Mouse (Mus musculus) adrenal gland, postnatal 36 days (tissue): Measurements from ENCODE around the gene Fgf14. TPM values are rescaled to one million over a fixed set of nuclear protein-coding genes. Genes with fewer than 3 reads are reported as not detected.
"Not testable (repeated sequence)": the region's sequence is repeated elsewhere in the genome, so short reads cannot be mapped to it uniquely, and the experiment has no call there.

Experiments
- DNase-seq, 2 experiments: peaks; one replicate each; pipeline ENCODE4 v3.0.0; 2021; ENCODE audit warnings: mixed read lengths in 1 of 2
- total RNA-seq, 2 experiments: library from RNA; stranded (reverse); gene quantifications; 2 replicates each; pipeline ENCODE4 v1.2.3; 2021

The Fgf14 gene
- total RNA-seq, 2 experiments from 2014 or later, result 0.49 to 0.76 TPM

DNA sequence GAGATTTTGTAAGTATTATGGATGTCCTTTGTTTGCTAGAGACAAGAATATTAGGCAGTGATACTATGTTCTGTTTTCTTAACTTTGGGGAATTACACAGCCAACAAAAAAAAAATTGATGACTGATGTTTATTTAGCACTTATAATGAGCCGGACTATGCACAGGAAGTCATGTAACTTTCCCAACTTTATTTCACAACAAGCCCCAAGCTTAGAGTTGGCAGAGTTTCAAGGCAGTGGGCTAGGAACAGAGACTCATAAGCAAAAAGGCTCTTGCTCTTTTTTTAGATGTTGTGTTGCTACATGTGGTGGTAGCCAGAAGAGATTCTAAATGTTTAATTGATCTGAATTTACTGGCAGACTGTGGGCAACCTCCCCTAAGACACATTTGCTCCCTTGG lies 191.7 kb downstream of the Fgf14 start:
- DNase-seq, result peak in 1 of 2 experiments; percentile 2

DNA sequence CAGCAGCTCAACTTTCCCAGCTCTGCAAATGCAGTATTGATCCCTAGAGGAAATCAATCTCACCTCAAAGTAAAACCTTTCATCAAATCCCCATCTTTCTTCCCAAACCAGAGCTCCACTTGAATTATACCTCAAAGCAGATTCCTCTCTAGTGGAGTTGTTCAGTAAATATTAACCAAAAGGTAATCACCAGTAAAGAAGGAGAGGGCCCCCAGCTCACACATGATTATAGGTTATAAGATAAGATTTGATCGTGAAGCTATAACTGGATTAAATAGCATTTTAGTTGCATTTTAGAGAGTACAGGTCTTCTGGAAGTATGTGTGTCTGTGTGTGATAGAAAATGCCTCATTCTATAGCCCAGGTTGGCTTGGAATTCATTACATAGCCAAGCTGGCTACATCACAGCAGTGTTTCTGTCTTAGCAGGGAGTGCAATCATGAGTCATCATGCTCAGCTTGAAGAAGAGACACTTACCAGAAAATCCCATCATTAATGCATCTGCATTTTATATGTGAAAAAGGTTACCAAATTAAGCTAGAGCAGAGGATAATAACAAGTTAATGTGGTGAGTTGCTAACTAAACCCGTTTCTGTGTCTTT lies 202.8 kb downstream of the Fgf14 start:
- no peak for DNase-seq

DNA sequence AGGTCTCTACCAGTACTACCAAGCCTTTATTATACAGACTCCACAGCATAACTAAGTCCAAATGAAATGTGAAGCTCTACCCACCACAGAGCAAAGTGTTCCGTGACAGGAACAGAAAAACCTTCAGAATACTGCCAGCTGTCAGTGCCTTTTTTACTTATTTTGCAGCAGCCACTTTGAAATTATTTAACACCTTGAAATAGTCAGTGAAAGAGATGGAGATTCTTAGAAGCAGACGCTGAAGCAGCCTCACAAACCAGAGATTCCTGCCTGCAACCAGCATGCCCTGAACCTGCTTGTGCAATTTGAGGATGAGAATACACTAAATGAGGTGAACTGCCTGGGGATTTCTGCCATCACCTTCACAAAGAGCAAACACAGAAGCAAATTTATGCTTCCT lies 206.0 kb downstream of the Fgf14 start:
- no peak for DNase-seq

GRCm38 (mm10) chr14:124455120-124455519 lies 221.8 kb downstream of the Fgf14 start:
- no peak for DNase-seq

- DNase-seq, result no peak
Observed at GRCm38 (mm10) chr14:124446096-124446840, 230.7 kb downstream of the Fgf14 start.

DNA sequence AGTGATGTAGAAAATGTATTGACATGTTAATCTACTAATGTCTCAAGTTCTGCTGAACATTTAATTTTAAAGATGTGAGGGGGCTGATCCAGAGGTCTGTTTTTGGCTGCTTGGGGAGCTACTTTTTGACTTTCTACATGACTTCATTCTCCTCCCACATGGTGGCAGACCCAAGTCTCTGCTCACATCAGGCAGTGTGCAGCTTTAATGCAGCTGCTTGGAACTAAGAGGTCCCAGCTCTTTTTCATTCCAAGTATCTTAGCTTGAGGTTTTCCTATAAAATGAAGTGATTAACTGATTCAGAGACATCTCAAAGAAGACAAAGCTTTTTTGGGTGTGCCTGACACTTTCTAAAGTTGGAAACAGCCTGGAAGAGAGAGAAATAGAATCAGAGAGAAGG lies 232.1 kb downstream of the Fgf14 start:
- DNase-seq, result no peak

GRCm38 (mm10) chr14:124439298-124439697 lies 237.6 kb downstream of the Fgf14 start:
- DNase-seq, result not testable (repeated sequence)

DNA sequence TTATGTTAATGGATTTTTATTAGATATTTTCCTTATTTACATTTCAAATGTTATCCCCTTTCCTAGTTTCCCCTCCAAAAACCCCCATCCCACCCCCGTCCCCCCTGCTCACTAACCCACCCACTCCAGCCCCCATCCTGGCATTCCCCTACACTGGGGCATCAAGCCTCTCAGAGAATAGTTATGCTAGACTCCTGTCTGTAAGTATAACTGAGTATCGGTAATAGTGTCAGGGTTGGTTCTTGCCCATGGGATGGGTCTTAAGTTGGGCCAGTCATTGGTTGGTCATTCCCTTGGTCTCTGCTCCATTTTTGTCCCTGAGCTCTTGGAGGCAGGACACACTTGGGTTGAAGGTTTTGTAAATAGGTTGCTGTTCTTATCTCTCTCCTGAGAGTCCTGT lies 265.0 kb downstream of the Fgf14 start:
- no peak for DNase-seq

- no peak for DNase-seq
Observed at GRCm38 (mm10) chr14:124410945-124411344, 266.0 kb downstream of the Fgf14 start.

DNA sequence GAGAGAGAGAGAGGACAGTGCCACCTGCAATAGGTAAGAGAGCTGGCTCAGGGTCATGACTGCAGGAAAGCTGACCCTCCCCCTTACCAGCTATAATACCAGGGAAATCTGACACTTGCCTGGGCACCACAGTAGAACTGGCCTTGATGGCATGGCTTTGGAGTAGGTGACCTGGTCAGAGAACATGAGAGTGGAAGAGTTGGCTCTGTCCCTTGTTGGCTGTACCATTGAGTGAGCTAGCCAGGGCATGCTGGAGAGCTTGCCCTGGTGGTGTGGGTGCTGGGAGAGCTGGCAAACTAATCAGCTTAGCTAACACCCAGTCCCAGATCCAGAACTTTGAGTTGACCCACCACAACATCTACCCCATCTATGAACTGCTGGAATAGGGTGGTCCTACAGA lies 348.5 kb downstream of the Fgf14 start:
- DNase-seq, result peak in 1 of 2 experiments; percentile 5

DNA sequence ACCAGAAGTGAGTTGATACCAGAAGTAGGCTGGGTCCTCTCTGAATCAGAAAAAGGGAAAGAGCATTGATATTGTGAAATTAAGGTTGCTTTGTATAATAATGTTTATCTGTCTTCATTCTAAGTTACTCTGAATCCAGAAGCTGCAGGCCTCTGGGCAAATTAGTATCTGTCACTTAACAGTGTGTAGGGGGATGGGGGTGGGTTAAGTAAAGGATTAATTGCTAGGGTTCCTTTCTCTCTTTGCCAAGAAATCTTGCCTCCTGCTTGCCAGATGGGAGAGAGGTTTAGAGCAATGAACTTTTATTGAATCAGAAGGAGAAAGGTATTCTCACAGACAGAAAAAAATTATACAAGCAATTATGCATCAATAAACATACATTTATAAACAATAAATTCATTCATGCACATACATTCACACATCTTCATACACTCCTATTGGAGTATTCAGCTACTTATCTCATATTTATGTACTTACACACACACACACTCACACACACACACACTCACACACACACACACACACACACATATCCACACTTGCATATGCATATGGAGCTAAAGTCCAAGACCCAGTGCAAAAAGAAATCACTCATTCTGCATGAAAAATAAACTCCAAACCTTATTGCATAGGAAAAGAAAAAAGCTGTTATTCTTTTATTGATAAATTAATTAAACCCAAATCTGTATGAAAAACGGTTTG lies 357.8 kb downstream of the Fgf14 start:
- no peak for DNase-seq

DNA sequence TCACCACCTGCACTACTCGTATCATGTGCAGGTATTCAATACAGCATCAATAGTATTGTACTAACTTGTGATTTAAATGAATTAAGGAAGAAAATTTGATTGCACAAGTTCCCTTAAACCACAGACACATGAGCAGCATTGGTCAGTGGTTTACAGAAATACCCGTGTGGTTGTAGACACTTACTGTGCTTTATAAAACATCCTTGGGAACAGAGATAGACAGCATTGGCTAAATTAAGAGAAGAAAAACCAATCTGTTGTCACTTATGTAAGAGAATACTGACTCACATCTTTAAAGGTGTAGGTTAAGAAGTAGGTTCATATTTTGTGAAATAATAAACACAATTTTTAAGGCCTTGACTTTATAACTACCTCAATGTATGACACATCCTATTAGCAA lies 361.4 kb downstream of the Fgf14 start:
- no peak for DNase-seq

DNA sequence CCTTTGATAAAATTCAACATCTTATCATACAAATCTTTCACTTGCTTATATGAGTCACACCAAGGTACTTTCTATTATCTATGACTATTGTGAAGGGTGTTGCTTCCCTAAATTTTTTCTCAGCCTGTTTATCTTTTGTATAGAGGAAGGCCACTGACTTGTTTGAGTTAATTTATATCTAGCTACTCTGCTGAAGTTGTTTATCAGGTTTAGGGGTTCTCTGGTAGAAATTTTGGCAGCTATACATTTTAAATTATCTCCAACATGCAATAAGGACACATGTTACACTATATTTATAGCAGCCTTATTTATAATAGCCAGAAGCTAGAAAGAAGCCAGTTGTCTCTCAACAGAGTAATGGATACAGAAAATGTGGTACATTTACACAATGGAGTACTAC lies 389.9 kb downstream of the Fgf14 start:
- DNase-seq, result no peak

DNA sequence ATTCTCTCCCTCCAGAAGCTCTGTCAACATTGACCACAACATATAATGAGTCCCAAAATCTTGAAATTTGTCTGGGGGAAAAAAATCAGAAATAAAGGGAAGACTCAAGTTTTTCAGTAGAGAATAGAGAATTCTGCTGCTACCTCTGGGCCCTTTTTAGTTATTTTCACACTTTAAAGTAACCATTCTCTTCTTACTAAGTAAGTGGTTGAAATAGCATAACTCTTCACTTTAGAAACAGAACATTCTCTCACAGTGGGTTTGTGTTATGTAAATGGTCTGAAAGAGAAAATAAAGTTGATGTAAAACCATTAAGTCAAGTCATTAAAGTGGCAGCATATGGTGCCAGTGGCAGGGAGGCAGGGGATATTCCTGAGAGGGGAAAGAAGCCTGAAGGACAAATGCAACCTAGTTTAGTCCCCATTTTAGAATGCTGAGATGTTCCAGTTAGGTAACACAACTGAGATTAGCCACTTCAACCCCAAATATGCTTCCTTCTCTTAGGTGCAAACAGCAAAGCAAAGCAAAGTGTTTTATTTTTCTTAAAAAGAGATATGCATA lies 398.5 kb downstream of the Fgf14 start:
- no peak for DNase-seq

GRCm38 (mm10) chr14:124266977-124267376 lies 409.9 kb downstream of the Fgf14 start:
- DNase-seq, result no peak

- no peak for DNase-seq
Observed at GRCm38 (mm10) chr14:124264541-124265059, 412.3 kb downstream of the Fgf14 start.

DNA sequence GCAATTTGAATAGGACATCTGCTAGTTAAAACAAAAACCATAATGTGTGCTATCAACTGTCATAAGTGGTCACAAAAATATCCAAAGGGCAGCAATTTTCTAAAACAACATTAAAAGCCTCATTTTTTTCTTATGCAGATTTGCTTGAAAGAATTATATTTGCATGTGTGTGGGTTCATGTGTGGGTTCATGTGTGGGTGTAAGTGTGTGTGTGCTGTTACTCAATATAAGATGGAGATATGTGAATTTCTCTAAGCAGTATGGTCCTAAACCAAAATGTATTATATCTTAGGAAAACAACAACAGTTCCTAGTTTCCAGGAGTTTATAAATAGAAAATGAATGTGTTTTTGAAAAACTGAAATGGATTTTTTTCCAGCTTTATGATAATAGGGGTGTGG lies 413.7 kb downstream of the Fgf14 start:
- no peak for DNase-seq

- DNase-seq, result no peak
Observed at GRCm38 (mm10) chr14:124247517-124247916, 429.4 kb downstream of the Fgf14 start.

- DNase-seq, result no peak
Observed at GRCm38 (mm10) chr14:124223445-124223844, 453.5 kb downstream of the Fgf14 start.

- DNase-seq, result no peak
Observed at GRCm38 (mm10) chr14:124222447-124222846, 454.5 kb downstream of the Fgf14 start.

DNA sequence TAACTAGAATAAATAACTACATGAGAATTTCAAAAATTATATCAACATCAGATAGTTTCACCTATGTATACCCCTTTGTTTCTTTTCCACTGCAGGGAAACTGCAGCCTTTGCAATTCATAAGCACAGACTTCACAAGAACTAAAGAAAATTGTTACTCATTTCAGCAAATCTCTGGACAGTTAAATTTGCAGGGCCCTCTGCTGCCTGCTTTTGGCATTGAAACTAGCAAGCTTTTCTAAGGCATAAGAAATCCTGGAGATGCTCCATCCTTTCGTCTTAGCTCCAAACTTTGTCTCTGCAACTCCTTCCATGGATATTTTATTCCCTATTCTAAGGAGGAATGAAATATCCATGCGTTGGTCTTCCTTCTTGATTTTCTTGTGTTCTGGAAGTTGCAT lies 455.9 kb downstream of the Fgf14 start:
- peak in 1 of 2 experiments; percentile 3 for DNase-seq

- peak in 1 of 2 experiments; percentile 1 for DNase-seq
Observed at GRCm38 (mm10) chr14:124195806-124196205, 481.1 kb downstream of the Fgf14 start.

- DNase-seq, result no peak
Observed at GRCm38 (mm10) chr14:124195331-124195730, 481.6 kb downstream of the Fgf14 start.
